9 mouse cellular contexts compared by ENCODE assay signal in genomic region chr15:86250269-86250668, GRCm38 (mm10). TPM values are rescaled to one million over a fixed set of nuclear protein-coding genes. Genes with fewer than 3 reads are reported as not detected.
DNase-seq lines count a peak whose midpoint lies in the region; ATAC-seq and TF ChIP-seq lines count a peak whose summit lies in the region.
"Had no signal": no experiment of that assay in that cellular context is flagged by ENCODE, and none has a peak within 500 bp of the region (broad histone marks: within the 10 kb centered on the region; RNA-seq: fewer than 3 reads in every experiment).

No protein-coding gene starts in this region.

- no peak overlapping the region for H3K27ac ChIP-seq in CH12.LX (ENCODE audit: insufficient read depth, low read depth)
- H3K27ac ChIP-seq in midbrain, embryonic 14.5 days (replicated peaks; ENCODE audit: low read depth, low read length): no peak overlapping the region
- H3K27ac ChIP-seq: limb, embryonic 15.5 days had no signal

- peak; percentile 93 for TF ChIP-seq RAD21 in CH12.LX (IDR thresholded peaks at IDR 0.05; ENCODE audit: low read depth, low read length)

- H3K79me2 ChIP-seq in CH12.LX (replicated peaks; ENCODE audit: control insufficient read depth, extremely low read depth, insufficient read depth, poor library complexity, severe bottlenecking): no peaks in the 10 kb centered on the region

- no peak overlapping the region for H3K4me3 ChIP-seq in CH12.LX (replicated peaks in 1 of 3; ENCODE audit: low read depth in 2 of 3, low read length in 2 of 3, poor library complexity in 1 of 3)
- H3K4me3 ChIP-seq in midbrain, embryonic 14.5 days (replicated peaks; ENCODE audit: low read depth, low read length): no peak overlapping the region
- H3K4me3 ChIP-seq: limb, embryonic 15.5 days had no signal

- H3K4me1 ChIP-seq in CH12.LX (ENCODE audit: control insufficient read depth in 1 of 2, insufficient read depth in 2 of 2): peaks cover 3 to 17% of the 10 kb centered on the region in 2 experiments; a peak in 2 of 4 replicates
- peaks cover 7% of the 10 kb centered on the region; the same call in 1 of the 2 replicates for H3K4me1 ChIP-seq in midbrain, embryonic 14.5 days (ENCODE audit: control insufficient read depth, insufficient read depth, low read length)

- H3K9ac ChIP-seq in CH12.LX (ENCODE audit: insufficient read depth, low read depth): no peak overlapping the region
- H3K9ac ChIP-seq in midbrain, embryonic 14.5 days (replicated peaks; ENCODE audit: low read length): no peak overlapping the region
- H3K9ac ChIP-seq: limb, embryonic 15.5 days had no signal

- intact Hi-C loops in heart, postnatal 25 days (cut with DNase I): no loop called here

- 62% methylated on average over 9 of the region's 9 CpGs for WGBS in midbrain, embryonic 14.5 days

- ATAC-seq in midbrain, embryonic 14.5 days (ENCODE audit: low FRiP score, low TSS enrichment): peak; percentile 34; the same call in 1 of the 2 replicates

- TF ChIP-seq CTCF in CH12.LX (conservative IDR thresholded peaks at IDR 0.05 in 1 of 2, IDR thresholded peaks at IDR 0.05 in 1 of 2; ENCODE audit: low read depth in 2 of 2, low read length in 2 of 2): peak in 1 of 2 experiments; percentile 88; a peak in 3 of 4 replicates

- DNase-seq in heart, postnatal 4 days: peak; percentile 61
- DNase-seq in heart, postnatal 25 days (ENCODE audit: low spot score): no peak
- peak; percentile 65 for DNase-seq in CH12.LX (ENCODE audit: extremely low read depth)
- peak; percentile 88 to 89 for DNase-seq in cerebellum, postnatal 10 days
- peak; percentile 48 for DNase-seq in gastrocnemius, postnatal 10 days
- peak; percentile 51 to 81 for DNase-seq in layer of hippocampus, postnatal 14 days (ENCODE audit: low spot score in 2 of 2)
- peak; percentile 85 for DNase-seq in midbrain, embryonic 14.5 days
- DNase-seq in thymus, postnatal 10 days (ENCODE audit: low spot score in 2 of 2): peak; percentile 52 to 68

- peaks cover 12 to 39% of the 10 kb centered on the region in 2 experiments for H3K36me3 ChIP-seq in CH12.LX (replicated peaks in 1 of 2; ENCODE audit: control insufficient read depth in 1 of 2, insufficient read depth in 1 of 2, low read length in 1 of 2)
- peaks cover 5% of the 10 kb centered on the region; the same call in 1 of the 2 replicates for H3K36me3 ChIP-seq in midbrain, embryonic 14.5 days (ENCODE audit: control insufficient read depth, insufficient read depth, low read length)

- no peak for TF ChIP-seq EP300 in CH12.LX (IDR thresholded peaks at IDR 0.05; ENCODE audit: low read length)

- in situ Hi-C loops in CH12.LX (cut with MboI; ENCODE audit: low pct_ligation_motif_present, low pct_unique_long_range_greater_than_20kb, low sequenced_read_pairs): loop anchor here (5.0 kb wide), 1 partner anchor 152 kb away; no protein-coding TSS in a partner anchor

- TF ChIP-seq POLR2A in CH12.LX (IDR thresholded peaks at IDR 0.05; ENCODE audit: low read depth, low read length): no peak

- H3K27me3 ChIP-seq in CH12.LX (replicated peaks): no peaks in the 10 kb centered on the region
- H3K27me3 ChIP-seq in midbrain, embryonic 14.5 days (ENCODE audit: control insufficient read depth, insufficient read depth, low read length): no peaks in the 10 kb centered on the region
- H3K27me3 ChIP-seq: limb, embryonic 15.5 days had no signal

- no peaks in the 10 kb centered on the region for H3K9me3 ChIP-seq in CH12.LX (replicated peaks; ENCODE audit: low read length)
- no peaks in the 10 kb centered on the region for H3K9me3 ChIP-seq in midbrain, embryonic 14.5 days (ENCODE audit: control insufficient read depth, low read length)
- H3K9me3 ChIP-seq: limb, embryonic 15.5 days had no signal

- peak overlapping the region; percentile 18; the same call in 1 of the 2 replicates for H3K4me2 ChIP-seq in CH12.LX (ENCODE audit: insufficient read depth, low read depth, poor library complexity, severe bottlenecking)
- H3K4me2 ChIP-seq in midbrain, embryonic 14.5 days (ENCODE audit: low read length): no peak overlapping the region
- H3K4me2 ChIP-seq: limb, embryonic 15.5 days had no signal

- dilution Hi-C loops in CH12.LX (cut with MboI; ENCODE audit: extremely low pct_ligation_motif_present, extremely low pct_unique_long_range_greater_than_20kb, low sequenced_read_pairs): no loop called here

TF ChIP-seq in CH12.LX, 34 proteins besides CTCF, POLR2A, EP300 and RAD21:
- peak; percentile 77 for TF ChIP-seq SMC3 (IDR thresholded peaks at IDR 0.05; ENCODE audit: low read depth, low read length)
- no peak for TF ChIP-seq TBP (conservative IDR thresholded peaks at IDR 0.05; ENCODE audit: low read depth, low read length)
- TF ChIP-seq ZC3H11A (IDR thresholded peaks at IDR 0.05; ENCODE audit: low read depth, low read length): peak; percentile 24; the same call in 1 of the 2 replicates
- no peak for TF ChIP-seq ETS1 (conservative IDR thresholded peaks at IDR 0.05; ENCODE audit: low read depth, low read length)
- no peak for TF ChIP-seq RCOR1 (conservative IDR thresholded peaks at IDR 0.05; ENCODE audit: low read depth, low read length)
- no peak for TF ChIP-seq E2F4 (IDR thresholded peaks at IDR 0.05; ENCODE audit: insufficient replicate concordance, low read depth, low read length)
- no peak for TF ChIP-seq MEF2A (IDR thresholded peaks at IDR 0.05; ENCODE audit: borderline replicate concordance, low read depth, low read length)
- 0 out of 2 replicates have a peak, but pooled peaks have one; percentile 31 for TF ChIP-seq IRF4 (IDR thresholded peaks at IDR 0.05; ENCODE audit: low read depth, low read length)
- no peak for TF ChIP-seq BHLHE40 (IDR thresholded peaks at IDR 0.05; ENCODE audit: low read depth, low read length)
- no peak for TF ChIP-seq GABPA (IDR thresholded peaks at IDR 0.05; ENCODE audit: insufficient replicate concordance, low read depth, low read length)
- TF ChIP-seq PAX5 (IDR thresholded peaks at IDR 0.05; ENCODE audit: low read length): no peak
- no peak for TF ChIP-seq HCFC1 (IDR thresholded peaks at IDR 0.05; ENCODE audit: low read depth, low read length)
- no peak for TF ChIP-seq SIN3A (IDR thresholded peaks at IDR 0.05; ENCODE audit: low read length)
- TF ChIP-seq USF1 (IDR thresholded peaks at IDR 0.05; ENCODE audit: low read depth, low read length): no peak

RNA-seq across cellular contexts. Expression of gene Tbc1d22a, which starts 36.0 kb away (rescaled TPM):
- total RNA-seq in heart, postnatal 4 days (2021): 10 to 100 TPM; 16.5 to 20.6 TPM
- 10 to 100 TPM; 21.2 to 21.7 TPM for total RNA-seq in heart, postnatal 25 days (2021)
- 15.0 and 20.2 TPM in 2 replicates for total RNA-seq in CH12.LX (2012; rRNA removed)
- 19.4 and 21.1 TPM in 2 replicates for total RNA-seq in CH12.LX (2014; rRNA removed)
- polyA plus RNA-seq in CH12.LX (2012; ENCODE audit: insufficient read length, low read depth): 16.5 and 17.6 TPM in 2 replicates
- total RNA-seq in gastrocnemius, postnatal 10 days (2021): 10 to 100 TPM; 12.2 to 15.3 TPM
- 10 to 100 TPM; 29.8 to 30.1 TPM for total RNA-seq in layer of hippocampus, postnatal 14 days (2021)
- 9.3 and 11.9 TPM in 2 replicates for polyA plus RNA-seq in midbrain, embryonic 14.5 days (2014; fragmentation: Nextera tagmentation; extraction: Ambion mirVana)
